Mouse (Mus musculus) MEL (cell line): ENCODE results near the gene Lamb3. TPM values are rescaled to one million over a fixed set of nuclear protein-coding genes. Genes with fewer than 3 reads are reported as not detected.

ENCODE experiments used
- DNase-seq: peaks from one replicate; pipeline ENCODE4 v3.0.0; 2011; ENCODE audit warnings: low read depth, low spot score
- H3K27ac ChIP-seq: 2 replicates; pipeline ENCODE4 v1.5.1; 2012; ENCODE audit warnings: low read depth, mild to moderate bottlenecking, control low read depth, low read length, moderate library complexity; ENCODE audit not compliant: control insufficient read depth
- H3K27me3 ChIP-seq, 2 experiments: fragments of 150-350 bp in 1 of 2; sonication (generic) in 1 of 2; 2 replicates each; pipeline ENCODE4 v1.6.1; 2012; ENCODE audit warnings: low read length in 2 of 2, mild to moderate bottlenecking in 2 of 2, improper control_type of control experiment in 1 of 2, moderate library complexity in 1 of 2; ENCODE audit not compliant: insufficient read depth in 2 of 2, control insufficient read depth in 1 of 2
- H3K36me3 ChIP-seq, 2 experiments: 2 replicates each; pipeline ENCODE4 v1.6.1; 2012 to 2014; ENCODE audit warnings: low read length in 2 of 2, improper control_type of control experiment in 1 of 2, inconsistent platforms in 1 of 2, mild to moderate bottlenecking in 1 of 2; ENCODE audit not compliant: insufficient read depth in 2 of 2, control insufficient read depth in 1 of 2
- H3K4me1 ChIP-seq, 2 experiments: fragments of 150-350 bp in 1 of 2; sonication (generic) in 1 of 2; 2 replicates each; pipeline ENCODE4 v1.6.1; 2012; ENCODE audit warnings: low read length in 2 of 2, improper control_type of control experiment in 1 of 2, mild to moderate bottlenecking in 1 of 2; ENCODE audit not compliant: insufficient read depth in 2 of 2, control insufficient read depth in 1 of 2
- H3K4me3 ChIP-seq, 2 experiments: fragments of 150-350 bp in 1 of 2; sonication (generic) in 1 of 2; 2 replicates each; pipeline ENCODE4 v1.5.1; 2012; ENCODE audit warnings: low read depth in 2 of 2, low read length in 2 of 2, mild to moderate bottlenecking in 2 of 2, moderate library complexity in 2 of 2, control low read depth in 1 of 2, improper control_type of control experiment in 1 of 2; ENCODE audit not compliant: control insufficient read depth in 1 of 2, insufficient read depth in 1 of 2
- H3K79me2 ChIP-seq: 2 replicates; pipeline ENCODE4 v1.6.1; 2012; ENCODE audit warnings: mild to moderate bottlenecking, low read length, moderate library complexity; ENCODE audit not compliant: control insufficient read depth, poor library complexity, insufficient read depth
- H3K9ac ChIP-seq: 2 replicates; pipeline ENCODE4 v1.6.1; 2012; ENCODE audit warnings: low read depth, mild to moderate bottlenecking, control low read depth, low read length, moderate library complexity; ENCODE audit not compliant: control insufficient read depth, poor library complexity, severe bottlenecking
- H3K9me3 ChIP-seq: fragments of 150-350 bp; sonication (generic); replicated peaks from 2 replicates; pipeline ENCODE4 v1.6.1; 2012; ENCODE audit warnings: mild to moderate bottlenecking, low read length, improper control_type of control experiment, moderate library complexity; ENCODE audit not compliant: insufficient read depth
- BHLHE40 ChIP-seq: IDR thresholded peaks from 2 replicates; pipeline ENCODE4 v1.6.1; 2012; ENCODE audit warnings: low read depth, mild to moderate bottlenecking, inconsistent platforms, low read length, improper control_type of control experiment, borderline replicate concordance
- CHD1 ChIP-seq: IDR thresholded peaks from 2 replicates; pipeline ENCODE4 v1.6.1; 2012; ENCODE audit warnings: low read depth, mild to moderate bottlenecking, inconsistent platforms, low read length, improper control_type of control experiment
- CTCF ChIP-seq, 3 experiments: IDR thresholded peaks in 2 of 3; conservative IDR thresholded peaks in 1 of 3; 2 replicates each; pipeline ENCODE4 v1.5.1; 2011 to 2012; ENCODE audit warnings: low read length in 3 of 3, low read depth in 2 of 3, mild to moderate bottlenecking in 2 of 3, improper control_type of control experiment in 1 of 3, inconsistent platforms in 1 of 3, mixed read lengths in 1 of 3, moderate library complexity in 1 of 3; ENCODE audit not compliant: control insufficient read depth in 1 of 3, insufficient read depth in 1 of 3, poor library complexity in 1 of 3, severe bottlenecking in 1 of 3
- ELF1 ChIP-seq: IDR thresholded peaks from 2 replicates; pipeline ENCODE4 v1.6.1; 2014; ENCODE audit warnings: low read depth, mild to moderate bottlenecking, inconsistent platforms, low read length, improper control_type of control experiment, moderate library complexity
- EP300 ChIP-seq, 2 experiments: IDR thresholded peaks; 2 replicates each; pipeline ENCODE4 v1.6.1; 2011; ENCODE audit warnings: improper control_type of control experiment in 2 of 2, low read length in 2 of 2, low read depth in 1 of 2, mild to moderate bottlenecking in 1 of 2
- ETS1 ChIP-seq: IDR thresholded peaks from 2 replicates; pipeline ENCODE4 v1.6.1; 2012; ENCODE audit warnings: low read depth, mild to moderate bottlenecking, inconsistent platforms, low read length, improper control_type of control experiment, moderate library complexity
- HCFC1 ChIP-seq: IDR thresholded peaks from 2 replicates; pipeline ENCODE4 v1.6.1; 2012; ENCODE audit warnings: low read depth, mild to moderate bottlenecking, inconsistent platforms, low read length, improper control_type of control experiment, moderate library complexity
- JUND ChIP-seq: IDR thresholded peaks from 2 replicates; pipeline ENCODE4 v1.6.1; 2011; ENCODE audit warnings: low read depth, mild to moderate bottlenecking, improper control_type of control experiment, low read length
- KAT2A ChIP-seq: conservative IDR thresholded peaks from 2 replicates; pipeline ENCODE4 v1.6.1; 2012; ENCODE audit warnings: low read depth, low read length, improper control_type of control experiment, inconsistent platforms
- MAFK ChIP-seq: IDR thresholded peaks from 2 replicates; pipeline ENCODE4 v1.6.1; 2011; ENCODE audit warnings: low read depth, mild to moderate bottlenecking, low read length, improper control_type of control experiment, borderline replicate concordance
- MAZ ChIP-seq: IDR thresholded peaks from 2 replicates; pipeline ENCODE4 v1.6.1; 2012; ENCODE audit warnings: low read depth, mild to moderate bottlenecking, inconsistent platforms, low read length, improper control_type of control experiment
- MEF2A ChIP-seq: IDR thresholded peaks from 2 replicates; pipeline ENCODE4 v1.6.1; 2014; ENCODE audit warnings: low read depth, mild to moderate bottlenecking, inconsistent platforms, low read length, improper control_type of control experiment; ENCODE audit not compliant: poor library complexity, insufficient replicate concordance, severe bottlenecking; ENCODE audit errors: extremely low read depth
- MXI1 ChIP-seq: IDR thresholded peaks from 2 replicates; pipeline ENCODE4 v1.6.1; 2011; ENCODE audit warnings: mild to moderate bottlenecking, low read depth, low read length, improper control_type of control experiment
- MYC ChIP-seq: IDR thresholded peaks from 2 replicates; pipeline ENCODE4 v1.6.1; 2011; ENCODE audit warnings: low read depth, mild to moderate bottlenecking, low read length, improper control_type of control experiment, moderate library complexity
- NELFE ChIP-seq: IDR thresholded peaks from 2 replicates; pipeline ENCODE4 v1.6.1; 2011; ENCODE audit warnings: low read depth, low read length, improper control_type of control experiment
- POLR2AphosphoS2 ChIP-seq: IDR thresholded peaks from 2 replicates; pipeline ENCODE4 v1.6.1; 2011; ENCODE audit warnings: low read length, improper control_type of control experiment
- RAD21 ChIP-seq: IDR thresholded peaks from 2 replicates; pipeline ENCODE4 v1.6.1; 2011; ENCODE audit warnings: mild to moderate bottlenecking, low read depth, low read length, improper control_type of control experiment
- RCOR1 ChIP-seq: IDR thresholded peaks from 2 replicates; pipeline ENCODE4 v1.6.1; 2012; ENCODE audit warnings: low read depth, mild to moderate bottlenecking, inconsistent platforms, low read length, improper control_type of control experiment
- SMC3 ChIP-seq: IDR thresholded peaks from 2 replicates; pipeline ENCODE4 v1.6.1; 2011; ENCODE audit warnings: low read depth, low read length, improper control_type of control experiment
- TAL1 ChIP-seq: IDR thresholded peaks from 2 replicates; pipeline ENCODE4 v1.6.1; 2012; ENCODE audit warnings: mild to moderate bottlenecking, inconsistent platforms, low read length, moderate library complexity, mixed read lengths
- TBP ChIP-seq: IDR thresholded peaks from 2 replicates; pipeline ENCODE4 v1.8.0; 2011; ENCODE audit warnings: low read depth, low read length, improper control_type of control experiment
- TCF12 ChIP-seq: IDR thresholded peaks from 2 replicates; pipeline ENCODE4 v1.6.1; 2014; ENCODE audit warnings: low read depth, mild to moderate bottlenecking, inconsistent platforms, low read length, improper control_type of control experiment, moderate library complexity
- UBTF ChIP-seq: IDR thresholded peaks from 2 replicates; pipeline ENCODE4 v1.6.1; 2012; ENCODE audit warnings: low read depth, mild to moderate bottlenecking, inconsistent platforms, low read length, improper control_type of control experiment, moderate library complexity, borderline replicate concordance; ENCODE audit not compliant: insufficient read depth
- USF1 ChIP-seq: IDR thresholded peaks from 2 replicates; pipeline ENCODE4 v1.6.1; 2014; ENCODE audit warnings: low read depth, mild to moderate bottlenecking, inconsistent platforms, low read length, improper control_type of control experiment, moderate library complexity
- ZC3H11A ChIP-seq: IDR thresholded peaks from 2 replicates; pipeline ENCODE4 v1.6.1; 2012; ENCODE audit warnings: low read depth, mild to moderate bottlenecking, inconsistent platforms, low read length, improper control_type of control experiment
- ZKSCAN1 ChIP-seq: IDR thresholded peaks from 2 replicates; pipeline ENCODE4 v1.6.1; 2012; ENCODE audit warnings: low read depth, mild to moderate bottlenecking, inconsistent platforms, low read length, improper control_type of control experiment, moderate library complexity
- polyA plus RNA-seq, 2 experiments: library from polyadenylated mRNA; stranded (reverse) in 1 of 2; unstranded in 1 of 2; fragments of >175 nt in 1 of 2; fragments of >200 nt in 1 of 2; gene quantifications; 2 replicates each; pipeline versions ENCODE4 v1.2.1 to v1.2.4; 2012; ENCODE audit warnings: low replicate concordance in 2 of 2, low read depth in 1 of 2; ENCODE audit not compliant: insufficient read length in 2 of 2, insufficient read depth in 1 of 2, missing spikeins in 1 of 2
- total RNA-seq: library from RNA; depleted of rRNA; stranded (reverse); fragments of 300-350 nt; gene quantifications from 2 replicates; pipeline ENCODE4 v1.2.3, GENCODE M21; 2012

The Lamb3 gene
- total and polyA plus RNA-seq, 3 experiments = 0.03 to 0.35 TPM; not detected in 1

- Histone ChIP-seq H3K9ac (no peak overlapping the region), H3K4me3 (no peak overlapping the region), H3K4me1 (no peaks in the 10 kb centered on the region), H3K9me3 (no peaks in the 10 kb centered on the region), H3K27me3 (no peaks in the 10 kb centered on the region; a peak in 1 of 4 replicates), H3K36me3 (no peaks in the 10 kb centered on the region), H3K79me2 (no peaks in the 10 kb centered on the region), H3K27ac (no peak overlapping the region)
- TF ChIP-seq CTCF (IDR thresholded peaks at IDR 0.05 in 2 of 3, conservative IDR thresholded peaks at IDR 0.05 in 1 of 3; ENCODE audit: control insufficient read depth in 1 of 3, insufficient read depth in 1 of 3, low read depth in 2 of 3, low read length in 3 of 3, poor library complexity in 1 of 3, severe bottlenecking in 1 of 3) (peak; percentile 59 to 84 (median 71)), UBTF (no peak), TAL1 (no peak), MAFK (no peak), ZC3H11A (0 out of 2 replicates have a peak, but pooled peaks have one; percentile 35), RAD21 (peak; percentile 64), TBP (no peak), NELFE (no peak), EP300 (IDR thresholded peaks at IDR 0.05; ENCODE audit: low read depth in 1 of 2, low read length in 2 of 2) (no peak), MAZ (no peak), SMC3 (peak; percentile 55), USF1 (no peak), MYC (no peak), TCF12 (no peak), RCOR1 (no peak), POLR2AphosphoS2 (no peak), MXI1 (no peak), BHLHE40 (no peak), JUND (no peak)
- peak; percentile 49 for DNase-seq
These were observed 679 bp downstream of the Lamb3 start for GRCm38 (mm10) chr1:193208178-193208577.

DNA sequence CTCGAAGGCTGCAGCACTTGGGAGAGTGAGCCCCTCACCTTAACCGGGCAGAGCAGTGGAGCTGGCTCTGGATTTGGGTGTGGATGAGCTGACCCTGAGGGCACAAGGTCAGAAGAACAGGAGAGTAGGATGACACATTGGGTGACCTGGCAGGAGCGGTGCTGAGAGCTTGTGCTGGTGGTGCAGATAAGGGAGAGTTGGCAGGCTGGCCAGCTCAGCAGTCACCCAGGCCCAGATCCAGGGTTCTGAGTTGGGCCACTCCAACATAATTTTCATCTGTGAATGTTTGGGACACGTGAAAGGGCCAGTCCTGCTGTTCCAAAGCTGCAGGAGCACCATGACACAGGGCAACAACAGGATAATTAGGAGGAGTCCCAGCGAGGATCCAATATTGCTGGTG lies 3.9 kb downstream of the Lamb3 start:
- Histone ChIP-seq H3K9ac (no peak overlapping the region), H3K4me3 (no peak overlapping the region), H3K27ac (no peak overlapping the region), H3K27me3 (no peaks in the 10 kb centered on the region; a peak in 1 of 4 replicates), H3K79me2 (no peaks in the 10 kb centered on the region), H3K9me3 (no peaks in the 10 kb centered on the region), H3K36me3 (no peaks in the 10 kb centered on the region), H3K4me1 (no peaks in the 10 kb centered on the region)
- TF ChIP-seq ETS1 (no peak), KAT2A (no peak), NELFE (no peak), UBTF (no peak), CHD1 (no peak), ELF1 (no peak), EP300 (IDR thresholded peaks at IDR 0.05; ENCODE audit: low read depth in 1 of 2, low read length in 2 of 2) (no peak), MYC (no peak), TCF12 (no peak), MEF2A (no peak), HCFC1 (no peak), ZKSCAN1 (no peak), USF1 (no peak)
- no peak for DNase-seq
